Mouse (Mus musculus): ENCODE measurements at regions not wholly inside any gene's neighbourhood (a gene's known extent, or its start where the extent isn't known, plus 50 kb on each side); places are given as distances from the start of the nearest gene placed in this dataset.
A peak's percentile ranks its signal among the peaks of the same experiment; 100 is the strongest.
"Not testable (repeated sequence)": the region's sequence is repeated elsewhere in the genome, so short reads cannot be mapped to it uniquely, and the experiment has no call there.

GRCm38 (mm10) chr5:22670296-22670695 is 75.6 kb upstream of the Lhfpl3 start:
- DNase-seq: peak; percentile 1 to 6

GRCm38 (mm10) chr5:22641233-22641632 is 91.0 kb upstream of the Orc5 start:
- DNase-seq: peak; percentile 4 to 35

- not testable (repeated sequence) for DNase-seq
Measured at GRCm38 (mm10) chr5:22616989-22617388, 66.8 kb upstream of the Orc5 start.

All from cerebellum, postnatal 10 days (tissue).